Mouse (Mus musculus) CH12.LX (cell line): ENCODE results near the gene Traf5. TPM values are rescaled to one million over a fixed set of nuclear protein-coding genes. Genes with fewer than 3 reads are reported as not detected.

Experiments used
- DNase-seq: peaks from one replicate; pipeline ENCODE4 v3.0.0-alpha.2; 2013; ENCODE audit errors: extremely low read depth
- H3K27ac ChIP-seq: 2 replicates; pipeline ENCODE4 v1.5.1; 2012; ENCODE audit warnings: low read depth, mild to moderate bottlenecking, control low read depth, moderate library complexity; ENCODE audit not compliant: insufficient read depth
- H3K27me3 ChIP-seq: replicated peaks from 2 replicates; pipeline ENCODE3; 2012; ENCODE audit warnings: inconsistent platforms
- H3K36me3 ChIP-seq, 2 experiments: replicated peaks in 1 of 2; 2 replicates each; pipeline versions ENCODE3 to v1.6.1; 2012; ENCODE audit warnings: inconsistent platforms in 1 of 2, low read length in 1 of 2, mild to moderate bottlenecking in 1 of 2, mixed read lengths in 1 of 2, moderate library complexity in 1 of 2; ENCODE audit not compliant: control insufficient read depth in 1 of 2, insufficient read depth in 1 of 2
- H3K4me1 ChIP-seq, 2 experiments: 2 replicates each; pipeline ENCODE4 v1.6.1; 2012; ENCODE audit warnings: inconsistent platforms in 1 of 2, moderate library complexity in 1 of 2; ENCODE audit not compliant: insufficient read depth in 2 of 2, control insufficient read depth in 1 of 2
- H3K4me2 ChIP-seq: 2 replicates; pipeline ENCODE4 v1.6.1; 2012; ENCODE audit warnings: low read depth, mild to moderate bottlenecking, control low read depth; ENCODE audit not compliant: poor library complexity, insufficient read depth, severe bottlenecking
- H3K4me3 ChIP-seq, 3 experiments: fragments of 150-350 bp in 1 of 3; sonication (generic) in 1 of 3; replicated peaks in 1 of 3; 2 replicates each; pipeline versions ENCODE3 to v1.5.1; 2011 to 2012; ENCODE audit warnings: low read depth in 2 of 3, low read length in 2 of 3, mild to moderate bottlenecking in 2 of 3, moderate library complexity in 2 of 3, control low read depth in 1 of 3, improper control_type of control experiment in 1 of 3, inconsistent platforms in 1 of 3, mixed read lengths in 1 of 3; ENCODE audit not compliant: poor library complexity in 1 of 3
- H3K79me2 ChIP-seq: replicated peaks from 2 replicates; pipeline ENCODE4 v1.6.1; 2012; ENCODE audit warnings: mild to moderate bottlenecking, moderate library complexity; ENCODE audit not compliant: control insufficient read depth, poor library complexity, insufficient read depth, severe bottlenecking; ENCODE audit errors: extremely low read depth
- H3K9ac ChIP-seq: 2 replicates; pipeline ENCODE4 v1.6.1; 2012; ENCODE audit warnings: low read depth, mild to moderate bottlenecking, control low read depth, moderate library complexity; ENCODE audit not compliant: insufficient read depth
- H3K9me3 ChIP-seq: replicated peaks from 2 replicates; pipeline ENCODE3; 2012; ENCODE audit warnings: low read length, inconsistent platforms, mixed read lengths
- CHD1 ChIP-seq: IDR thresholded peaks from 2 replicates; pipeline ENCODE4 v1.6.1; 2012; ENCODE audit warnings: low read depth, low read length, improper control_type of control experiment, inconsistent platforms
- E2F4 ChIP-seq: IDR thresholded peaks from 2 replicates; pipeline ENCODE4 v1.6.1; 2011; ENCODE audit warnings: low read depth, low read length, improper control_type of control experiment; ENCODE audit not compliant: insufficient replicate concordance
- ELF1 ChIP-seq: IDR thresholded peaks from 2 replicates; pipeline ENCODE4 v1.6.1; 2014; ENCODE audit warnings: low read depth, mild to moderate bottlenecking, inconsistent platforms, low read length, improper control_type of control experiment
- EP300 ChIP-seq: IDR thresholded peaks from 2 replicates; pipeline ENCODE4 v1.6.1; 2011; ENCODE audit warnings: low read length, improper control_type of control experiment
- ETS1 ChIP-seq: conservative IDR thresholded peaks from 2 replicates; pipeline ENCODE4 v1.6.1; 2012; ENCODE audit warnings: low read depth, mild to moderate bottlenecking, inconsistent platforms, low read length, improper control_type of control experiment, moderate library complexity
- GABPA ChIP-seq: IDR thresholded peaks from 2 replicates; pipeline ENCODE4 v1.6.1; 2012; ENCODE audit warnings: low read depth, low read length, improper control_type of control experiment, inconsistent platforms; ENCODE audit not compliant: insufficient replicate concordance
- IRF4 ChIP-seq: IDR thresholded peaks from 2 replicates; pipeline ENCODE4 v1.6.1; 2014; ENCODE audit warnings: low read depth, mild to moderate bottlenecking, inconsistent platforms, low read length, improper control_type of control experiment
- JUN ChIP-seq: IDR thresholded peaks from 2 replicates; pipeline ENCODE4 v1.6.1; 2011; ENCODE audit warnings: low read depth, mild to moderate bottlenecking, low read length, improper control_type of control experiment, moderate library complexity; ENCODE audit not compliant: insufficient read depth
- JUND ChIP-seq: conservative IDR thresholded peaks from 2 replicates; pipeline ENCODE4 v1.6.1; 2011; ENCODE audit warnings: low read depth, low read length, improper control_type of control experiment
- KAT2A ChIP-seq: IDR thresholded peaks from 2 replicates; pipeline ENCODE4 v1.6.1; 2012; ENCODE audit warnings: low read length, improper control_type of control experiment, inconsistent platforms; ENCODE audit not compliant: insufficient replicate concordance
- MAFK ChIP-seq: IDR thresholded peaks from 2 replicates; pipeline ENCODE4 v1.6.1; 2011; ENCODE audit warnings: low read length, improper control_type of control experiment; ENCODE audit not compliant: insufficient replicate concordance
- MAX ChIP-seq: IDR thresholded peaks from 2 replicates; pipeline ENCODE4 v1.6.1; 2011; ENCODE audit warnings: low read length, improper control_type of control experiment
- MEF2A ChIP-seq: IDR thresholded peaks from 2 replicates; pipeline ENCODE4 v1.6.1; 2014; ENCODE audit warnings: low read depth, mild to moderate bottlenecking, inconsistent platforms, low read length, improper control_type of control experiment, borderline replicate concordance
- MXI1 ChIP-seq: IDR thresholded peaks from 2 replicates; pipeline ENCODE4 v1.6.1; 2011; ENCODE audit warnings: mild to moderate bottlenecking, low read depth, low read length, improper control_type of control experiment
- POLR2AphosphoS2 ChIP-seq: IDR thresholded peaks from 2 replicates; pipeline ENCODE4 v1.6.1; 2011; ENCODE audit warnings: low read depth, low read length, improper control_type of control experiment
- RCOR1 ChIP-seq: conservative IDR thresholded peaks from 2 replicates; pipeline ENCODE4 v1.6.1; 2012; ENCODE audit warnings: low read depth, mild to moderate bottlenecking, inconsistent platforms, low read length, improper control_type of control experiment
- SIN3A ChIP-seq: IDR thresholded peaks from 2 replicates; pipeline ENCODE4 v1.6.1; 2012; ENCODE audit warnings: low read length, improper control_type of control experiment, inconsistent platforms
- SMC3 ChIP-seq: IDR thresholded peaks from 2 replicates; pipeline ENCODE4 v1.6.1; 2011; ENCODE audit warnings: low read depth, low read length, improper control_type of control experiment
- TCF12 ChIP-seq: IDR thresholded peaks from 2 replicates; pipeline ENCODE4 v1.6.1; 2014; ENCODE audit warnings: low read depth, mild to moderate bottlenecking, inconsistent platforms, low read length, improper control_type of control experiment
- UBTF ChIP-seq: IDR thresholded peaks from 2 replicates; pipeline ENCODE4 v1.6.1; 2012; ENCODE audit warnings: low read depth, mild to moderate bottlenecking, inconsistent platforms, low read length, improper control_type of control experiment, moderate library complexity
- USF2 ChIP-seq: conservative IDR thresholded peaks from 2 replicates; pipeline ENCODE4 v1.6.1; 2011; ENCODE audit warnings: low read depth, low read length, improper control_type of control experiment
- ZC3H11A ChIP-seq: IDR thresholded peaks from 2 replicates; pipeline ENCODE4 v1.6.1; 2012; ENCODE audit warnings: low read depth, mild to moderate bottlenecking, inconsistent platforms, low read length, improper control_type of control experiment
- ZKSCAN1 ChIP-seq: IDR thresholded peaks from 2 replicates; pipeline ENCODE4 v1.6.1; 2012; ENCODE audit warnings: low read depth, inconsistent platforms, low read length, improper control_type of control experiment, borderline replicate concordance
- ZNF384 ChIP-seq: IDR thresholded peaks from 2 replicates; pipeline ENCODE4 v1.6.1; 2012; ENCODE audit warnings: low read depth, low read length, improper control_type of control experiment, inconsistent platforms
- dilution Hi-C: fragments of 300-500 bp; cut with MboI; formaldehyde crosslinking; loops from 2 replicates; pipeline ENCODE4 v1.14.3; 2020; ENCODE audit warnings: low sequenced_read_pairs; ENCODE audit not compliant: extremely low pct_unique_long_range_greater_than_20kb, extremely low pct_ligation_motif_present
- in situ Hi-C: fragments of 300-500 bp; cut with MboI; formaldehyde crosslinking; loops from 3 replicates; pipeline ENCODE4 v1.14.3; 2019; ENCODE audit warnings: low sequenced_read_pairs, low pct_ligation_motif_present, low pct_unique_long_range_greater_than_20kb, mixed read lengths
- polyA plus RNA-seq: library from polyadenylated mRNA; unstranded; fragments of >175 nt; gene quantifications from 2 replicates; pipeline ENCODE4 v1.2.1, GENCODE M21; 2012; ENCODE audit warnings: low read depth; ENCODE audit not compliant: insufficient read length
- total RNA-seq, 2 experiments: library from RNA; depleted of rRNA; stranded (reverse); fragments of 300-350 nt in 1 of 2; fragments of >200 nt in 1 of 2; gene quantifications; 2 replicates each; pipeline ENCODE4 v1.2.3; 2012 to 2014

Gene Traf5
- total and polyA plus RNA-seq, 3 experiments, result 21.3 to 38.7 (median 32.3) TPM

- dilution Hi-C loops, result no loop called here
- in situ Hi-C loops, result no loop called here
- Histone ChIP-seq H3K27me3 (no peaks in the 10 kb centered on the region), H3K4me2 (no peak overlapping the region), H3K4me1 (peaks cover 39 to 64% of the 10 kb centered on the region in 2 experiments), H3K9me3 (peaks cover 21% of the 10 kb centered on the region), H3K36me3 (peaks cover 9 to 55% of the 10 kb centered on the region in 2 experiments), H3K79me2 (peaks cover 10% of the 10 kb centered on the region), H3K4me3 (no peak overlapping the region), H3K9ac (no peak overlapping the region), H3K27ac (no peak overlapping the region)
- DNase-seq, result no peak
- no peak for TF ChIP-seq EP300
- no peak for TF ChIP-seq E2F4
- TF ChIP-seq UBTF, result no peak
- no peak for TF ChIP-seq ZKSCAN1
- no peak for TF ChIP-seq ZNF384
- TF ChIP-seq KAT2A, result no peak
- no peak for TF ChIP-seq IRF4
- no peak for TF ChIP-seq CHD1
Measured at GRCm38 (mm10) chr1:192085218-192085617, 7.1 kb downstream of the Traf5 start.

GRCm38 (mm10) chr1:192082646-192083045 lies 9.7 kb downstream of the Traf5 start:
- Histone ChIP-seq H3K79me2 (peaks cover 8% of the 10 kb centered on the region; the same call in 1 of the 2 replicates), H3K36me3 (peaks cover 10 to 47% of the 10 kb centered on the region in 2 experiments), H3K27ac (no peak overlapping the region), H3K9me3 (peaks cover 21% of the 10 kb centered on the region), H3K27me3 (no peaks in the 10 kb centered on the region), H3K9ac (no peak overlapping the region), H3K4me1 (peaks cover 44 to 66% of the 10 kb centered on the region in 2 experiments), H3K4me3 (no peak overlapping the region), H3K4me2 (no peak overlapping the region)
- dilution Hi-C loops, result no loop called here
- no peak for DNase-seq
- in situ Hi-C loops, result no loop called here
- no peak for TF ChIP-seq CHD1
- no peak for TF ChIP-seq ZC3H11A
- no peak for TF ChIP-seq MAFK
- no peak for TF ChIP-seq MXI1
- no peak for TF ChIP-seq E2F4
- TF ChIP-seq POLR2AphosphoS2, result no peak
- TF ChIP-seq USF2, result no peak
- TF ChIP-seq GABPA, result no peak
- no peak for TF ChIP-seq MAX
- no peak for TF ChIP-seq SIN3A
- TF ChIP-seq RCOR1, result no peak
- no peak for TF ChIP-seq UBTF
- no peak for TF ChIP-seq SMC3
- TF ChIP-seq JUN, result no peak
- no peak for TF ChIP-seq MEF2A
- TF ChIP-seq ELF1, result no peak
- TF ChIP-seq ZKSCAN1, result no peak
- no peak for TF ChIP-seq ETS1
- no peak for TF ChIP-seq JUND
- no peak for TF ChIP-seq TCF12
